Comparison of ENCODE assay signal across 9 mouse cellular contexts in genomic region chr5:125509541-125509940, GRCm38 (mm10). TPM values are rescaled to one million over a fixed set of nuclear protein-coding genes. Genes with fewer than 3 reads are reported as not detected.
A peak's percentile ranks its signal among the peaks of the same experiment; 100 is the strongest.
DNase-seq lines count a peak whose midpoint lies in the region; ATAC-seq and TF ChIP-seq lines count a peak whose summit lies in the region.
"Had no signal": no experiment of that assay in that cellular context is flagged by ENCODE, and none has a peak within 500 bp of the region (broad histone marks: within the 10 kb centered on the region; RNA-seq: fewer than 3 reads in every experiment).

No protein-coding gene starts in this region.

- no peaks in the 10 kb centered on the region for H3K27me3 ChIP-seq in heart, adult 2 months (ENCODE audit: control insufficient read depth, insufficient read depth, low read length)
- no peaks in the 10 kb centered on the region for H3K27me3 ChIP-seq in heart, embryonic 11.5 days (ENCODE audit: control insufficient read depth, insufficient read depth, low read length)
- H3K27me3 ChIP-seq in splenic B cell, adult 2 months (ENCODE audit: control insufficient read depth, insufficient read depth, low read length, poor library complexity, severe bottlenecking) = no peaks in the 10 kb centered on the region

- H3K36me3 ChIP-seq in heart, adult 2 months (ENCODE audit: control insufficient read depth, insufficient read depth, low read length) = no peaks in the 10 kb centered on the region
- H3K36me3 ChIP-seq in heart, embryonic 11.5 days (ENCODE audit: control insufficient read depth, insufficient read depth, low read length) = no peaks in the 10 kb centered on the region; the same call in 1 of the 2 replicates
- peaks cover 10% of the 10 kb centered on the region for H3K36me3 ChIP-seq in splenic B cell, adult 2 months (ENCODE audit: control insufficient read depth, insufficient read depth, low read length, poor library complexity, severe bottlenecking)

- DNase-seq in heart, adult 2 months = no peak
- peak; percentile 80 to 81 for DNase-seq in B cell, adult 2 months
- peak; percentile 45 to 70 for DNase-seq in adrenal gland, postnatal 36 days
- DNase-seq in lung, adult 2 months = peak; percentile 39
- DNase-seq in splenic B cell, adult 2 months (ENCODE audit: low read depth, low spot score) = peak; percentile 83
- no peak for DNase-seq in left cerebral cortex, postnatal 36 days (ENCODE audit: low spot score in 2 of 2)

- no peaks in the 10 kb centered on the region; the same call in 1 of the 2 replicates for H3K9me3 ChIP-seq in heart, embryonic 11.5 days (replicated peaks; ENCODE audit: control insufficient read depth, low read length)

- no peak for TF ChIP-seq POLR2A in heart, adult 2 months (IDR thresholded peaks at IDR 0.05; ENCODE audit: insufficient read depth, low read depth, low read length)
- TF ChIP-seq POLR2A in lung, adult 2 months (IDR thresholded peaks at IDR 0.05; ENCODE audit: borderline replicate concordance, extremely low read depth, low read depth, low read length) = no peak

- no peak overlapping the region for H3K27ac ChIP-seq in heart, adult 2 months
- H3K27ac ChIP-seq in heart, embryonic 11.5 days (ENCODE audit: low read depth, low read length) = no peak overlapping the region

- WGBS in heart, adult 2 months = 59% methylated on average over 5 of the region's 5 CpGs
- WGBS in heart, embryonic 11.5 days (ENCODE audit: insufficient replicate concordance) = 39% methylated on average over 5 of the region's 5 CpGs
- 56% methylated on average over 5 of the region's 5 CpGs for WGBS in lung, adult 2 months

- H3K4me1 ChIP-seq in heart, adult 2 months (ENCODE audit: control insufficient read depth, insufficient read depth, low read length) = no peaks in the 10 kb centered on the region
- H3K4me1 ChIP-seq in heart, embryonic 11.5 days (ENCODE audit: control insufficient read depth, insufficient read depth, low read length) = no peaks in the 10 kb centered on the region
- no peaks in the 10 kb centered on the region for H3K4me1 ChIP-seq in lung, adult 2 months (ENCODE audit: control insufficient read depth, insufficient read depth, low read length)

- H3K4me3 ChIP-seq in heart, adult 2 months = no peak overlapping the region
- H3K4me3 ChIP-seq in heart, embryonic 11.5 days (ENCODE audit: low read depth, low read length) = no peak overlapping the region
- no peak overlapping the region for H3K4me3 ChIP-seq in lung, adult 2 months (replicated peaks; ENCODE audit: extremely low read depth, low read depth, low read length)

- ATAC-seq in heart, embryonic 11.5 days (replicated peaks; ENCODE audit: insufficient number of reproducible peaks, low FRiP score, low TSS enrichment) = no peak
- ATAC-seq in erythroblast, adult 5-6 weeks (replicated peaks; ENCODE audit: low FRiP score, poor library complexity, severe bottlenecking) = peak; percentile 78

- intact Hi-C loops in heart, adult 2 months (cut with DNase I) = no loop called here
- intact Hi-C loops in left cerebral cortex, postnatal 36 days (cut with DNase I) = no loop called here

- no peak overlapping the region for H3K4me2 ChIP-seq in heart, embryonic 11.5 days

- peak; percentile 83 for TF ChIP-seq CTCF in heart, adult 2 months (IDR thresholded peaks at IDR 0.05)
- peak; percentile 89 for TF ChIP-seq CTCF in lung, adult 2 months (IDR thresholded peaks at IDR 0.05; ENCODE audit: insufficient read depth, low read length)

- no peak overlapping the region for H3K9ac ChIP-seq in heart, adult 2 months (ENCODE audit: low read depth, low read length)
- H3K9ac ChIP-seq in heart, embryonic 11.5 days (ENCODE audit: low read depth, low read length) = no peak overlapping the region

- no peaks in the 10 kb centered on the region for H3K79me2 ChIP-seq in heart, adult 2 months (replicated peaks; ENCODE audit: control insufficient read depth, insufficient read depth, low read length)

- no peak for TF ChIP-seq EP300 in heart, adult 2 months (IDR thresholded peaks at IDR 0.05; ENCODE audit: insufficient read depth, low read depth, low read length)

RNA-seq across cellular contexts. Expression of gene Tmem132b, which starts 22.0 kb away (rescaled TPM):
- not detected for total RNA-seq in heart, adult 2 months (2021)
- not detected in 2 replicates for polyA plus RNA-seq in heart, adult 2 months (2012; rRNA removed)
- polyA plus RNA-seq in heart, embryonic 11.5 days (2014; fragmentation: Nextera tagmentation; extraction: Ambion mirVana) = 0.03 TPM in 2 replicates
- total RNA-seq in adrenal gland, postnatal 36 days (2021) = under 1 TPM; 0.76 to 0.95 TPM
- not detected in 2 replicates for total RNA-seq in erythroblast, adult 5-6 weeks (2015; ENCODE audit: low replicate concordance)
- not detected in 2 replicates for total RNA-seq in erythroblast, adult 5-6 weeks (2017; ENCODE audit: low replicate concordance)
- polyA plus RNA-seq in lung, adult 2 months (2012; rRNA removed) = 0.05 and 0.18 TPM in 2 replicates
- total RNA-seq in left cerebral cortex, postnatal 36 days (2021) = 100 to 1,000 TPM; 140 to 144 TPM
- polyA plus RNA-seq: liver, embryonic 16.5 days had no signal

RNA-seq across cellular contexts. Expression of gene Aacs, which starts 33.9 kb away (rescaled TPM):
- 1 to 10 TPM; 3.3 to 3.9 TPM for total RNA-seq in heart, adult 2 months (2021)
- polyA plus RNA-seq in heart, adult 2 months (2012; rRNA removed) = 9.8 and 17.7 TPM in 2 replicates
- polyA plus RNA-seq in heart, embryonic 11.5 days (2014; fragmentation: Nextera tagmentation; extraction: Ambion mirVana) = 14.2 and 15.5 TPM in 2 replicates
- total RNA-seq in adrenal gland, postnatal 36 days (2021) = 100 to 1,000 TPM in 1 of 2 experiments, 10 to 100 TPM in 1; 96.1 to 101 TPM
- total RNA-seq in erythroblast, adult 5-6 weeks (2015; ENCODE audit: low replicate concordance) = 1.3 and 2.3 TPM in 2 replicates
- total RNA-seq in erythroblast, adult 5-6 weeks (2017; ENCODE audit: low replicate concordance) = 4.2 and 6.0 TPM in 2 replicates
- polyA plus RNA-seq in lung, adult 2 months (2012; rRNA removed) = 53.0 and 58.6 TPM in 2 replicates
- 10 to 100 TPM; 41.0 to 51.2 TPM for total RNA-seq in left cerebral cortex, postnatal 36 days (2021)

Comparison
In these comparisons a context has a peak if more than half of its experiments do, and no peak if none do; other contexts are left out.
1. DNase-seq: peak in B cell, adult 2 months (2 of 2), adrenal gland, postnatal 36 days (2 of 2), lung, adult 2 months (single experiment) and splenic B cell, adult 2 months (single experiment); none in heart, adult 2 months (0 of 2) and left cerebral cortex, postnatal 36 days (0 of 2).
2. RNA of gene Tmem132b, which starts 22.0 kb away (total RNA-seq): 140 to 144 TPM in left cerebral cortex, postnatal 36 days; 0.76 to 0.95 TPM in adrenal gland, postnatal 36 days, not detected in heart, adult 2 months and not detected in erythroblast, adult 5-6 weeks; every median in the first group is over 10 times any median in the second.
3. RNA of gene Aacs, which starts 33.9 kb away (total RNA-seq): 96.1 to 101 TPM in adrenal gland, postnatal 36 days and 41.0 to 51.2 TPM in left cerebral cortex, postnatal 36 days; 1.3 to 6.0 TPM in erythroblast, adult 5-6 weeks and 3.3 to 3.9 TPM in heart, adult 2 months; every median in the first group is over 4 times any median in the second.